Mouse (Mus musculus) intestine, embryonic 14.5 days (tissue): ENCODE measurements around the gene Irx2. TPM values are rescaled to one million over a fixed set of nuclear protein-coding genes. Genes with fewer than 3 reads are reported as not detected.

Experiments used
- ATAC-seq: fragments of 200-750 bp; cut with Nextera tagmentation; replicated peaks from 2 replicates; pipeline ENCODE4 v1.8.0; 2017; ENCODE audit warnings: low read depth, moderate number of reproducible peaks, moderate TSS enrichment, moderate library complexity; ENCODE audit not compliant: low FRiP score, low TSS enrichment
- DNase-seq: peaks from one replicate; pipeline ENCODE4 v3.0.0-alpha.2; 2018; ENCODE audit warnings: low spot score
- H3K27ac ChIP-seq: fragments of 300-500 bp; sonication (generic); 2 replicates; pipeline ENCODE4 v1.5.1; 2014; ENCODE audit warnings: low read depth, mild to moderate bottlenecking, control low read depth
- H3K27me3 ChIP-seq: fragments of 300-500 bp; sonication (generic); replicated peaks from 2 replicates; pipeline ENCODE4 v1.6.1; 2014; ENCODE audit warnings: low read length, control low read depth; ENCODE audit not compliant: control insufficient read depth, insufficient read depth
- H3K36me3 ChIP-seq: fragments of 300-500 bp; sonication (generic); 2 replicates; pipeline ENCODE4 v1.6.1; 2014; ENCODE audit warnings: low read length, control low read depth; ENCODE audit not compliant: control insufficient read depth, insufficient read depth
- H3K4me1 ChIP-seq: fragments of 300-500 bp; sonication (generic); replicated peaks from 2 replicates; pipeline ENCODE4 v1.6.1; 2014; ENCODE audit warnings: low read length, control low read depth, mixed read lengths; ENCODE audit not compliant: control insufficient read depth, insufficient read depth
- H3K4me2 ChIP-seq: fragments of 300-500 bp; sonication (generic); 2 replicates; pipeline ENCODE4 v1.6.1; 2014; ENCODE audit warnings: low read length
- H3K4me3 ChIP-seq: fragments of 300-500 bp; sonication (generic); 2 replicates; pipeline ENCODE4 v1.5.1; 2014; ENCODE audit warnings: low read depth, low read length, control low read depth, mixed read lengths
- H3K9ac ChIP-seq: fragments of 300-500 bp; sonication (generic); 2 replicates; pipeline ENCODE4 v1.6.1; 2014; ENCODE audit warnings: mild to moderate bottlenecking, low read length
- H3K9me3 ChIP-seq: fragments of 300-500 bp; sonication (generic); 2 replicates; pipeline ENCODE4 v1.6.1; 2016; ENCODE audit warnings: low read length, control low read depth; ENCODE audit not compliant: control insufficient read depth
- WGBS: fragments of 180-500 bp; shearing (Covaris S2); extraction: QIAGEN DNeasy Blood & Tissue Kit; methylation state at CpG from one replicate; pipeline ENCODE4 v1.1.7; 2014; 5-methylcytosine and 5-hydroxymethylcytosine counted together
- polyA plus RNA-seq: library from polyadenylated mRNA; unstranded; fragments of >200 nt; fragmentation: Nextera tagmentation; extraction: Ambion mirVana; gene quantifications from 2 replicates; pipeline ENCODE4 v1.2.1, GENCODE M21; 2014

Gene Irx2
- polyA plus RNA-seq, 1 experiment from 2014 or later, result 0.74 TPM

GRCm38 (mm10) chr13:72640131-72640521, 11.5 kb downstream of the Irx2 start:
- Histone ChIP-seq H3K4me3 (peak overlapping the region; percentile 44), H3K4me1 (0 out of 2 replicates have a peak, but pooled peaks cover 3% of the 10 kb centered on the region), H3K27me3 (peaks cover 77% of the 10 kb centered on the region), H3K9me3 (no peaks in the 10 kb centered on the region), H3K4me2 (peak overlapping the region; percentile 71), H3K9ac (no peak overlapping the region), H3K27ac (no peak overlapping the region), H3K36me3 (no peaks in the 10 kb centered on the region)
- 6% methylated on average over 11 of the region's 11 CpGs for WGBS
- DNase-seq, result peak; percentile 68
- 0 out of 2 replicates have a peak, but pooled peaks have one; percentile 12 for ATAC-seq

GRCm38 (mm10) chr13:72656447-72656846, 27.8 kb downstream of the Irx2 start:
- no peak overlapping the region for H3K27ac ChIP-seq
- H3K9me3 ChIP-seq, result no peaks in the 10 kb centered on the region
- H3K4me1 ChIP-seq, result no peaks in the 10 kb centered on the region
- no peaks in the 10 kb centered on the region for H3K36me3 ChIP-seq
- no peak overlapping the region for H3K4me3 ChIP-seq
- H3K4me2 ChIP-seq, result no peak overlapping the region
- H3K9ac ChIP-seq, result no peak overlapping the region
- WGBS, result 48% methylated on average over 1 of the region's 1 CpGs
- no peaks in the 10 kb centered on the region for H3K27me3 ChIP-seq
- no peak for ATAC-seq
- no peak for DNase-seq

GRCm38 (mm10) chr13:72675826-72676225, 47.2 kb downstream of the Irx2 start:
- WGBS, result 89% methylated on average over 1 of the region's 1 CpGs
- Histone ChIP-seq H3K4me1 (no peaks in the 10 kb centered on the region), H3K9me3 (no peaks in the 10 kb centered on the region), H3K4me3 (no peak overlapping the region), H3K9ac (no peak overlapping the region), H3K36me3 (no peaks in the 10 kb centered on the region), H3K4me2 (no peak overlapping the region), H3K27me3 (no peaks in the 10 kb centered on the region), H3K27ac (no peak overlapping the region)
- ATAC-seq (no peak), DNase-seq (no peak)
